Mouse (Mus musculus) CD4-positive, CD25-positive, alpha-beta regulatory T cell, adult 2 months (primary cell): Measurements from ENCODE around the gene Mfn2.

Experiments used
- DNase-seq: peaks from one replicate; pipeline ENCODE4 v3.0.0-alpha.2; 2012; ENCODE audit warnings: low read depth, low spot score

Gene Mfn2

GRCm38 (mm10) chr4:147918459-147919121, 14.1 kb upstream of the Mfn2 start:
- peak; percentile 55 for DNase-seq

- DNase-seq: no peak
These were observed 5.0 kb upstream of the Mfn2 start for GRCm38 (mm10) chr4:147909486-147909885.

- no peak for DNase-seq
These were observed 1.7 kb upstream of the Mfn2 start for GRCm38 (mm10) chr4:147906230-147906629.

GRCm38 (mm10) chr4:147905090-147905659, 671 bp upstream of the Mfn2 start:
- DNase-seq: no peak

- no peak for DNase-seq
These were observed 903 bp downstream of the Mfn2 start for GRCm38 (mm10) chr4:147903601-147904000.

GRCm38 (mm10) chr4:147902906-147903500, 1.5 kb downstream of the Mfn2 start:
- DNase-seq: no peak

- no peak for DNase-seq
These were observed 4.1 kb downstream of the Mfn2 start for GRCm38 (mm10) chr4:147900452-147900851.

GRCm38 (mm10) chr4:147897348-147897747, 7.2 kb downstream of the Mfn2 start:
- DNase-seq: no peak

- no peak for DNase-seq
These were observed 8.1 kb downstream of the Mfn2 start for GRCm38 (mm10) chr4:147896411-147896810.

- no peak for DNase-seq
These were observed 8.6 kb downstream of the Mfn2 start for GRCm38 (mm10) chr4:147895815-147896330.

DNA sequence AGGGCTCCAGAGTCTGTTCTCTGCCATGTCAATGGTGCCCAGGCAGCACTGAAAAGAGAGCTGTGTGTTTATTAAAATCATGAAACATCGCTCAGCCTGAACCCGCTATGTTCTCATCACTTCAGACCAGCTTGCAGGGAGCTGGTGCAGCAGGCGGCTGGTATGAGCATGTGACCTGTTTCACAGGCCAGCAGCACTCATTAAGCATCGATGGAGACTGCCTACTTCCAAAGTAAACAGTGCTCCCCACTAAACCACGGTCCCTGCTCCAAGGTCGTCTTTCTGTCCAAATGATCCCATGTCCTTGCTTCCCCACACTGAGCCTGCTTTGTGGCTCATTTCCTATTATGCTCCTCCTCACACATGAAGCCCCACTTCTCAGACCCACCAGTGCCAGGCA, 14.2 kb downstream of the Mfn2 start:
- DNase-seq: no peak

- no peak for DNase-seq
These were observed 16.3 kb downstream of the Mfn2 start for GRCm38 (mm10) chr4:147888237-147888636.

GRCm38 (mm10) chr4:147887277-147887676, 17.2 kb downstream of the Mfn2 start:
- DNase-seq: no peak

GRCm38 (mm10) chr4:147886158-147886557, 18.3 kb downstream of the Mfn2 start:
- DNase-seq: no peak

DNA sequence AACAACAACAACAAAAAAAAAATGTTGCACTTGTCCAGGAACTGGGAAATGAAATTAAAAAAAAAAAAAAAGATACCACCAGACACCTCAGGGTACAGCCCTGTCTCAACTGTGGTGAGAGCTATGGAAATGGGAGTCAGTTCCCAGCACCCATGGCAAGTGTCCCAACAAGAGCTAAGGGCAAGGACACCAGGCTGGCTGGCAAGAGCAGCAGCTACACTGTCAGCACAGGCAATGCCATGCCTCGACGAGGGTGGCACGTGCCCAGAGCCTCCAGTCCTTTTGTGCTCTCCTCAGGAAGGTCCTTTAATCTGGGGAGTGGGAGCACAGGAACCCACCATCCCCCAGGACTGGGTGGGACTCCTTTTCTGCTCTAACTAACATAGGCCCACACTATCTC, 20.4 kb downstream of the Mfn2 start:
- DNase-seq: no peak

GRCm38 (mm10) chr4:147883041-147883440, 21.5 kb downstream of the Mfn2 start:
- DNase-seq: no peak

- no peak for DNase-seq
These were observed 22.7 kb downstream of the Mfn2 start for GRCm38 (mm10) chr4:147881792-147882191.

GRCm38 (mm10) chr4:147879865-147880264, 24.6 kb downstream of the Mfn2 start:
- DNase-seq: no peak

GRCm38 (mm10) chr4:147879456-147879855, 25.0 kb downstream of the Mfn2 start:
- DNase-seq: no peak

GRCm38 (mm10) chr4:147878537-147878936, 26.0 kb downstream of the Mfn2 start:
- DNase-seq: no peak

DNA sequence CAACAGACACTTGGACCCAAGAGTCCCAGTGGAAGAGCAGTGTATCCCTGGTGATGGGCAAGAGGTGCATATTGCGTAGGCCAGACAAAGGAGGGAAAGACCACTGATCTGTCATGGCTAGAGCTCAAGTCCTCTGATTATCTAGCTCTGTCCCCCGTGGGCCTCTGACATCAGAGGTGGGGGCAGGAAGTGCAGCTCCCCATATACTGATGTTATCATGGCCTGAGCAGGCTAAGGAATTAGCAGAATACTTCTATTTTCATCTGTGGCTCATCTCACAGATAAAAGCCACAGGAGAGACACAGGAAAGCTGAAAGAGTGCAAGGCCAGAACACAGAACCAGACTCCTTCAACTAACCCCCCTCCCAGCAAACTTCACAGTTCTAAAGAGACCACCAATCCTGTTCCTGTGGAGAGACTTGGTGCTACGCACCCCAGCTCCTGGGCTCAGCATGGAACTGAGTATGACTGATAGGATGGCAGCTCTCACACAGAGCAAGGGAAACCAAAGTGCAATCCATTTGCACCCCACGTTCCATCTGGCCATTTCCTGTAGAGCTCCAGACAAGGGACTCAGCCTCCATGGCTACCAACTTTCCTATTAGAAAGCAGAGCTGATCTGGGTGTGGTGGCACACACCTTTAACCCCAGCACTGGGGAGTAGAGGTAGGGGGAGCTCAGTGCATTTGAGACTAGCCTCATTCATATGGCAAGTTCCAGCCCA, 28.5 kb downstream of the Mfn2 start:
- DNase-seq: peak; percentile 24

DNA sequence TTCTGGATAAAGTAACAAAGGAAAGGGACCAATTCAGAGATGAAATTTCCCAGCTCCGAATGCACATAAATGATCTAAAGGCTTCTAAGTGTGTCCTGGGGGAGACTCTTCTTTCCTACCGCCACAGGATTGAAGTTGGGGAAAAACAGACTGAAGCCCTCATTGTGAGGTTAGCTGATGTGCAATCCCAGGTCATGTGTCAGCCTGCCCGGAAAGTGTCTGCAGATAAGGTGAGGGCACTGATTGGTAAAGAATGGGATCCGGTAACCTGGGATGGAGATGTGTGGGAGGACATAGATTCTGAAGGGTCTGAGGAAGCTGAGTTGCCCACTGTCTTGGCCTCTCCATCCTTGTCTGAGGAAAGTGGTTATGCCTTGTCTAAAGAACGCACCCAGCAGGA, 35.3 kb downstream of the Mfn2 start:
- peak; percentile 14 for DNase-seq
